11 mouse cellular contexts compared by ENCODE assay signal in the genomic region with DNA sequence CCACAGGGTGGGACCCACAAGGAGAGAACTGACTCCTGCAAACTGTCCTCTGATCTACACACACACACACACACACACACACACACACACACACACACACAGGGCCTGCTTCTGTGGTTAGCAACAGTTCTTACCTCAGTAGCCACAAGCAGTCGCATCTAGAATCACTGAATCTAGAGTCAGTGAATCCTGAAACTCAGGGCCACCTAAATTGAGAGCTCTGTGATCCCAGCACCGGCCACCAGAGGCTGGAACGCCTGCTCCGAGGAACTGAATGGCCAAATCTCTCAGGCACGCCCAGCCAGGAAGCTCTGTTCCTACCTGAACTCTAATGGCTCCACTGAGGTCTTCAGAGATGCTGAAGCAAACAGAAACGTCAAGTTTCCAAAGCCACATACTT. TPM values are rescaled to one million over a fixed set of nuclear protein-coding genes. Genes with fewer than 3 reads are reported as not detected.
A peak's percentile ranks its signal among the peaks of the same experiment; 100 is the strongest.
DNase-seq lines count a peak whose midpoint lies in the region; ATAC-seq and TF ChIP-seq lines count a peak whose summit lies in the region.
"Had no signal": no experiment of that assay in that cellular context is flagged by ENCODE, and none has a peak within 500 bp of the region (broad histone marks: within the 10 kb centered on the region; RNA-seq: fewer than 3 reads in every experiment).

No protein-coding gene starts in this region.

- H3K27me3 ChIP-seq in hindbrain, embryonic 13.5 days, result no peaks in the 10 kb centered on the region
- H3K27me3 ChIP-seq: embryonic facial prominence, embryonic 13.5 days; liver, embryonic 13.5 days; stomach, embryonic 15.5 days had no signal

- H3K4me2 ChIP-seq in hindbrain, embryonic 13.5 days, result no peak overlapping the region
- H3K4me2 ChIP-seq: embryonic facial prominence, embryonic 13.5 days; liver, embryonic 13.5 days; stomach, embryonic 15.5 days had no signal

- H3K4me1 ChIP-seq in hindbrain, embryonic 13.5 days (replicated peaks), result no peaks in the 10 kb centered on the region
- H3K4me1 ChIP-seq: embryonic facial prominence, embryonic 13.5 days; stomach, embryonic 15.5 days had no signal

- no peak overlapping the region for H3K4me3 ChIP-seq in layer of hippocampus, adult 2 months
- no peak overlapping the region for H3K4me3 ChIP-seq in hindbrain, embryonic 13.5 days
- H3K4me3 ChIP-seq: embryonic facial prominence, embryonic 13.5 days; liver, embryonic 13.5 days; stomach, embryonic 15.5 days had no signal

- peaks cover 6% of the 10 kb centered on the region; the same call in 1 of the 2 replicates for H3K9me3 ChIP-seq in hindbrain, embryonic 13.5 days
- H3K9me3 ChIP-seq: embryonic facial prominence, embryonic 13.5 days; liver, embryonic 13.5 days; stomach, embryonic 15.5 days had no signal

- peak; percentile 76 for ATAC-seq in common myeloid progenitor, adult 5-6 weeks (replicated peaks; ENCODE audit: low read depth, poor library complexity, severe bottlenecking)
- peak; percentile 70 for ATAC-seq in megakaryocyte-erythroid progenitor cell, adult 5-6 weeks (replicated peaks; ENCODE audit: low FRiP score, low TSS enrichment, poor library complexity, severe bottlenecking)
- no peak for ATAC-seq in hindbrain, embryonic 13.5 days (ENCODE audit: low FRiP score)

- H3K27ac ChIP-seq in layer of hippocampus, adult 2 months, result no peak overlapping the region
- no peak overlapping the region for H3K27ac ChIP-seq in hindbrain, embryonic 13.5 days
- H3K27ac ChIP-seq: embryonic facial prominence, embryonic 13.5 days; stomach, embryonic 15.5 days had no signal

- intact Hi-C loops in left cerebral cortex, postnatal 14 days (cut with DNase I), result no loop called here

- no peak overlapping the region for H3K9ac ChIP-seq in hindbrain, embryonic 13.5 days
- H3K9ac ChIP-seq: embryonic facial prominence, embryonic 13.5 days; liver, embryonic 13.5 days; stomach, embryonic 15.5 days had no signal

- TF ChIP-seq CTCF in layer of hippocampus, adult 2 months (conservative IDR thresholded peaks at IDR 0.05), result peak; percentile 52

- DNase-seq in layer of hippocampus, adult 2 months (ENCODE audit: low spot score in 2 of 2), result no peak
- DNase-seq in layer of hippocampus, adult 9-11 months, result no peak
- DNase-seq in ES-CJ7 (ENCODE audit: low read depth, low spot score), result peak; percentile 67
- no peak for DNase-seq in left cerebral cortex, postnatal 14 days (ENCODE audit: low spot score in 2 of 2)
- DNase-seq in embryo, embryonic 10.5 days (ENCODE audit: low spot score), result no peak
- DNase-seq: liver, embryonic 13.5 days had no signal

- no peaks in the 10 kb centered on the region for H3K36me3 ChIP-seq in hindbrain, embryonic 13.5 days
- H3K36me3 ChIP-seq: embryonic facial prominence, embryonic 13.5 days; stomach, embryonic 15.5 days had no signal

- 37% methylated on average over 6 of the region's 6 CpGs for WGBS in hindbrain, embryonic 13.5 days

RNA-seq across cellular contexts. Expression of a gene that starts 57.6 kb away (rescaled TPM):
- 1 to 10 TPM; 5.0 to 6.1 TPM for total RNA-seq in layer of hippocampus, adult 2 months (2021)
- 66.9 and 67.4 TPM in 2 replicates for total RNA-seq in common myeloid progenitor, adult 5-6 weeks (2017)
- total RNA-seq in megakaryocyte-erythroid progenitor cell, adult 5-6 weeks (2014; fragmentation: Nextera tagmentation), result 9.4 and 18.1 TPM in 2 replicates
- total RNA-seq in megakaryocyte-erythroid progenitor cell, adult 5-6 weeks (2017), result 16.1 and 18.2 TPM in 2 replicates
- total RNA-seq in left cerebral cortex, postnatal 14 days (2021), result 1 to 10 TPM; 5.4 to 5.7 TPM
- polyA plus RNA-seq in hindbrain, embryonic 13.5 days (2015; fragmentation: Nextera tagmentation; extraction: Ambion mirVana), result 8.2 and 9.2 TPM in 2 replicates

RNA-seq across cellular contexts. Expression of a gene that starts 59.2 kb away (rescaled TPM):
- total RNA-seq in layer of hippocampus, adult 2 months (2021), result 100 to 1,000 TPM; 124 to 128 TPM
- 62.8 and 68.5 TPM in 2 replicates for total RNA-seq in common myeloid progenitor, adult 5-6 weeks (2017)
- total RNA-seq in megakaryocyte-erythroid progenitor cell, adult 5-6 weeks (2014; fragmentation: Nextera tagmentation), result 68.3 and 99.7 TPM in 2 replicates
- 73.0 and 82.4 TPM in 2 replicates for total RNA-seq in megakaryocyte-erythroid progenitor cell, adult 5-6 weeks (2017)
- total RNA-seq in left cerebral cortex, postnatal 14 days (2021), result 100 to 1,000 TPM; 153 to 168 TPM
- 75.2 and 78.8 TPM in 2 replicates for polyA plus RNA-seq in hindbrain, embryonic 13.5 days (2015; fragmentation: Nextera tagmentation; extraction: Ambion mirVana)

RNA-seq across cellular contexts. Expression of a gene that starts 59.4 kb away (rescaled TPM):
- 10 to 100 TPM; 54.3 to 61.0 TPM for total RNA-seq in layer of hippocampus, adult 2 months (2021)
- total RNA-seq in common myeloid progenitor, adult 5-6 weeks (2017), result not detected in 2 replicates
- total RNA-seq in megakaryocyte-erythroid progenitor cell, adult 5-6 weeks (2014; fragmentation: Nextera tagmentation), result not detected in 2 replicates
- not detected in 2 replicates for total RNA-seq in megakaryocyte-erythroid progenitor cell, adult 5-6 weeks (2017)
- total RNA-seq in left cerebral cortex, postnatal 14 days (2021), result 10 to 100 TPM; 46.1 to 52.8 TPM
- 128 and 140 TPM in 2 replicates for polyA plus RNA-seq in hindbrain, embryonic 13.5 days (2015; fragmentation: Nextera tagmentation; extraction: Ambion mirVana)

Comparison
In these comparisons a context has a peak if more than half of its experiments do, and no peak if none do; other contexts are left out.
1. RNA of a gene that starts 59.4 kb away (total RNA-seq): 54.3 to 61.0 TPM in layer of hippocampus, adult 2 months and 46.1 to 52.8 TPM in left cerebral cortex, postnatal 14 days; not detected in common myeloid progenitor, adult 5-6 weeks and not detected in megakaryocyte-erythroid progenitor cell, adult 5-6 weeks; every median in the first group is over 10 times any median in the second.